Mouse (Mus musculus) embryonic fibroblast, embryonic 13.5 days (primary cell): Measurements from ENCODE around the gene Mzf1. TPM values are rescaled to one million over a fixed set of nuclear protein-coding genes. Genes with fewer than 3 reads are reported as not detected.

Experiments
- H3K27ac ChIP-seq: 2 replicates; pipeline ENCODE4 v1.5.1; 2012; ENCODE audit warnings: low read length, control low read depth, inconsistent platforms; ENCODE audit not compliant: insufficient read depth
- H3K4me1 ChIP-seq: 2 replicates; pipeline ENCODE4 v1.6.1; 2011; ENCODE audit warnings: low read length; ENCODE audit not compliant: control insufficient read depth, insufficient read depth
- H3K4me3 ChIP-seq: 2 replicates; pipeline ENCODE4 v1.5.1; 2011; ENCODE audit warnings: mild to moderate bottlenecking, control low read depth, low read length; ENCODE audit not compliant: insufficient read depth
- CTCF ChIP-seq: IDR thresholded peaks from 2 replicates; pipeline ENCODE4 v1.5.1; 2011; ENCODE audit warnings: mild to moderate bottlenecking, control low read depth, low read length, moderate library complexity, borderline replicate concordance; ENCODE audit not compliant: insufficient read depth
- POLR2A ChIP-seq: IDR thresholded peaks from 2 replicates; pipeline ENCODE4 v1.6.1; 2011; ENCODE audit warnings: low read depth, mild to moderate bottlenecking, control low read depth, low read length, moderate library complexity
- polyA plus RNA-seq: library from polyadenylated mRNA; stranded (reverse); fragments of >200 nt; gene quantifications from 2 replicates; pipeline ENCODE4 v1.2.4, GENCODE M21; 2011; ENCODE audit warnings: low read depth; ENCODE audit not compliant: missing spikeins, insufficient read length

The Mzf1 gene
- polyA plus RNA-seq, 1 experiment: 1.0 TPM

DNA sequence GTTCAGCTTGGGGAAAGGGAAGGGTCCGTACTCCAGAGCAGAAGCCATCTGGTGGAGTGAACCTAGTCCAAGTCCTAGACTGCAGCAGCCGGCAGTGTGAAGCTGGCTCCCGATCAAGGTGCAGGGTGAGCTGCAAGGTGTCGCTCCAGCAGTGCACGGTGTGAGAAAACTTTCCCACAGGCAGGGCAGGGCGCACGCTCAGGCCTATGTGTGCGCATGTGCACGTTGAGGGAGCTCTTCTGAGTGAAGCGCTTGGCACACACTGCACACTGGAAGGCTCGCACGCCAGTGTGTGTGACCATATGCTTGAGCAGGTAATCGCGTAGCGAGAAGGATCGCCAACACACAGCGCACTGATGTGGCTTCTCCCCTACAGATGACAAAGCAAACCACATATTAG, 48.6 kb downstream of the Mzf1 start:
- peaks cover 3% of the 10 kb centered on the region; the same call in 1 of the 2 replicates for H3K4me1 ChIP-seq
- no peak overlapping the region for H3K27ac ChIP-seq
- TF ChIP-seq POLR2A: no peak
- TF ChIP-seq CTCF: no peak
- H3K4me3 ChIP-seq: no peak overlapping the region

DNA sequence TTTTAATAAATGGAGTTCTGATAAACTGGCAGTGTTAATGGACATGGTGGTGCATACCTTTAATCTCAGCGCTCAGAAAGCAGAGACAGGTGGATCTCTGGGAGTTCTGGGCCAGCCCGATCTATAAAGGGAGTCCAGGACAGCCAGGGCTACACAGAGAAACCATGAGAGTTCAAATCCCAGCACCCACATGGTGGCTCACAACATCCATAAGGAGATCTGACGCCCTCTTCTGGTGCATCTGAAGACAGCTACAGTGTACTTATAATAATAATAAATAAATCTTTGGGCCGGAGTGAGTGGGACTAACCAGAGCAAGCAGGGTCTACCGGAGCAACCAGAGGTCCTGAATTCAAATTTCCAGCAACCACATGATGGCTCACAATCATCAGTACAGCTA, 51.2 kb downstream of the Mzf1 start:
- Histone ChIP-seq H3K4me3 (no peak overlapping the region), H3K27ac (no peak overlapping the region), H3K4me1 (peaks cover 2% of the 10 kb centered on the region; the same call in 1 of the 2 replicates)
- TF ChIP-seq POLR2A (no peak), CTCF (no peak)

DNA sequence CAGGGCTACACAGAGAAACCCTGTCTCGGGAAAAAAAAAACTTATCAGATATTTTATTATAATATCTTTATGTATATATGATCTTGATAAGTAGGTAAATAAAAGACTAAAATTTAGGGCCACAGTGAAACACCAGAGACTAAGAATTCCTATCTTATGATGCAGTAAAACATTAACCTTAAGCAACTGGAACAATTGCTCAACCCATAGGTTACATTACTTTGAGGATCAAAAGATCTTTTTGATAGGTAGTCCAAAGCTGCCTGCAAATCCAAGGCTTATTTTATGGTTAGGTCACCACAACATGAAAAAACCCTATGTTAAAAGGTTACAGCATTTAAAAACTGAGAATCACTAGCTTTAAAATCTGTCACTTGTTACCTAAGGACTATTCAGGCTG, 53.0 kb downstream of the Mzf1 start:
- no peak overlapping the region for H3K4me3 ChIP-seq
- no peaks in the 10 kb centered on the region for H3K4me1 ChIP-seq
- H3K27ac ChIP-seq: no peak overlapping the region
- TF ChIP-seq CTCF (no peak), POLR2A (no peak)

DNA sequence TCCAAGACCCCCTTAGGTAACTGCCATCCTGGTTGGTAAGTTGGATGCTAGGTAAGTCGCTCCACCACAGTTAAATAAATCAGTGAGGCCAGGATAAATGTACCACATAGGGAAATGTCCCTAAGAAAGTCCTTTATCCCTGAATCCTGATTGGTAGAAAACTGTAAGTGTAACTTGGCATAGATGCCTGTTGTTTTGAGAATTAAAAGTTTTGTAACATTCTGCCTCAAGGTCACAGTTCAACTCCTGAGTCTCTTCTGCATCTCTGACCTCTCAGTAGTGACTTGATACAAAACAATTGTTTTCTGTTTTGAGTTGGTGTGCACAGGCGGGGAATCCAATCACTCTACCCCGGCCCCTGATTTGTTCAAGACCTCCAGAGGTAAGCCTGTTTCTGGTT, 55.7 kb downstream of the Mzf1 start, which contains the start of gene Trim28:
Trim28 (plus strand) TSS at position 264 of the 400 bp plus-strand sequence.
- Histone ChIP-seq H3K27ac (no peak within 1 kb of the TSS), H3K4me1 (no peaks in the 10 kb centered on the region), H3K4me3 (no peak within 1 kb of the TSS)
- no peak for TF ChIP-seq POLR2A
- no peak for TF ChIP-seq CTCF

DNA sequence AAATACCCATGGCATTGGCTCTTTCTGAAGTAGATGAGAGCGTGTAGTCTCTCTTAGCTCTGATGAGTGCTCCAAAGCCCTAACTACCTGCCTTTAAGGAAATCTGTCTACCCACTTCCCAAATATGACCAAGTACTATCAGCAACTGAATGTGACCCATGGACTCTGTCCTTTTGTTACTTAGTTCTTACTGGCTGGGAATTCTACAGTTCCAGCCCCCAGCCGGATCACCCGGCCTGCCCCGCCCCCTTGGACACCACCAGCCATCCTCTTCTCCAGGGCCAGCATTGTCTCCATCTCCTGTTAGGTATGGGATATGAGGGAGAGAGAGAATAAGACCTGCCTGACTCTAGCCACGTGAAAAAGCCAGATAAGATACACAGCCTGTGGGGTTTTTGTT, 56.5 kb downstream of the Mzf1 start, which contains the start of gene Slc27a5:
Slc27a5 (minus strand) TSS at position 140 of the 400 bp plus-strand sequence.
- no peaks in the 10 kb centered on the region for H3K4me1 ChIP-seq
- no peak within 1 kb of the TSS for H3K4me3 ChIP-seq
- TF ChIP-seq CTCF: no peak
- TF ChIP-seq POLR2A: no peak
- no peak within 1 kb of the TSS for H3K27ac ChIP-seq

DNA sequence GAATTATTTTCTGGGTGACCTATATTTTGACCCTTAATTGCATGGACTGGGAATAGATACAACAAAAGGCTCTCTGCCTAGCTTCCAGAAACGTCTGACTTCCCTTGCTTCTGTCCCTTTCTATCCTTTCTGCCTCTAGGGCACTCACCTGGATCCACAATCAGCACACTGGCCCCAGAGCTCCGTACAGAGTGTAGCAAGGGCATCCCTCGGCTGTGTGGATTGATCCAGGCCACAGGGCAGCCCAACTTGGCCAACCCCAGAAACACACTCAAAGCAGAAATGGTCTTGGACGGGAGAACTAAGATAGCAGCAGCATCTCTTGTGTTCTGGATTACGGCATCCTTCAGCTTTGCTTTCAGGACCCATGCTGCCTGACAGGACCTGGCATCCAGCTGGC, 57.3 kb downstream of the Mzf1 start:
- Histone ChIP-seq H3K27ac (no peak overlapping the region), H3K4me1 (no peaks in the 10 kb centered on the region), H3K4me3 (no peak overlapping the region)
- no peak for TF ChIP-seq POLR2A
- TF ChIP-seq CTCF: no peak

DNA sequence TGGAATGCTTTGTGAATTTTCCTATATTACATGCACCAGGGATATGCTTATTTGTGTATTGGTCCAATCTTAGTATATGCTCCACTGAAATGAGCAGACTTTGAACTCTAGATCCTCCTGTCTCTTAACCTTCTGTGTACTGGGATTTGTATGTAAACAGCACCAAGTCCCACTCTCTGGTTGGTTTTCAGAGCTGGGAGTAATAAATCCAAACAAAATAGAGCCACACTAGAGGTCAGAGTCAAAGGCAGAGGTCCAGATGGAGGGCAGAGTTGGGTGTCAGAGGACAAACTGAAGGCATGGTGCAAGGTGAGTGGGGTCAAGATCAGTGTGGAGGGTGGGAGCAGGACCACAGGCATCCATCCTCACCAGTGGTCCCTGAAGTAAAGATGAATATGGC, 58.7 kb downstream of the Mzf1 start:
- Histone ChIP-seq H3K27ac (no peak overlapping the region), H3K4me3 (no peak overlapping the region), H3K4me1 (no peaks in the 10 kb centered on the region)
- TF ChIP-seq CTCF (no peak), POLR2A (no peak)

DNA sequence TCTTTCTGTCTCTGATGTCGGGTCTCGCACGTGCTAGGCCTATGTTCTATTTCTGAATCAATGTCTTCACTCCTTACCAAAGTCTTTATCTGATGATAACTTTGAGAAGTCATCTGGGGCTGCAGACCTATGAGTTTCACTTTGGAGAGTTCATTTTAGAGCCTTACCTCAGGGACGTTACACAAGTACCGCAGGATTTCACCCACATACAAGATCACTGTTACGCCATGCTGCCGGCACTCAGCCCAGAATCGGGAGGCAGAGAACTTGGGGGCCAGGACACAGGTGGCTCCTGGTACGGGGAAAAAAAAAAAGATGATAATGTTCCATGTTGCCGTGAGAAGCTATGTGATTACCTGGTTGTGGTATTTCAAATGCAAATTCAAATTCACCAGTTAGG, 61.4 kb downstream of the Mzf1 start:
- Histone ChIP-seq H3K27ac (no peak overlapping the region), H3K4me1 (no peaks in the 10 kb centered on the region), H3K4me3 (no peak overlapping the region)
- no peak for TF ChIP-seq CTCF
- TF ChIP-seq POLR2A: no peak

Other genes starting within 250 kb of the Mzf1 start
- gene Zfp329, start 235.9 kb downstream of the Mzf1 start, polyA plus RNA-seq: 9.0 and 12.2 TPM in 2 replicates
- gene Zfp110, start 220.0 kb downstream of the Mzf1 start, polyA plus RNA-seq: 25.6 and 27.3 TPM in 2 replicates
- gene Zfp128, start 173.6 kb downstream of the Mzf1 start, polyA plus RNA-seq: 2.9 and 3.4 TPM in 2 replicates
- 7.6 and 9.8 TPM in 2 replicates for gene Zscan22, start 156.9 kb downstream of the Mzf1 start, polyA plus RNA-seq
- 1,341 and 1,449 TPM in 2 replicates for gene Rps5, start 132.5 kb downstream of the Mzf1 start, polyA plus RNA-seq
- gene Rnf225, start 127.3 kb downstream of the Mzf1 start, polyA plus RNA-seq: 0.30 and 0.63 TPM in 2 replicates
- 5.5 and 6.9 TPM in 2 replicates for gene Zfp324, start 88.9 kb downstream of the Mzf1 start, polyA plus RNA-seq
- 2.4 and 2.8 TPM in 2 replicates for gene Zfp446, start 76.9 kb downstream of the Mzf1 start, polyA plus RNA-seq
- gene Slc27a5, start 56.6 kb downstream of the Mzf1 start, polyA plus RNA-seq: not detected in 2 replicates
- 352 and 453 TPM in 2 replicates for gene Trim28, start 55.6 kb downstream of the Mzf1 start, polyA plus RNA-seq
- 14.2 and 16.9 TPM in 2 replicates for gene Zbtb45, start 44.7 kb downstream of the Mzf1 start, polyA plus RNA-seq
- gene Chmp2a, start 20.0 kb downstream of the Mzf1 start, polyA plus RNA-seq: 85.6 and 98.6 TPM in 2 replicates
- 273 and 288 TPM in 2 replicates for gene Ube2m, start 16.5 kb downstream of the Mzf1 start, polyA plus RNA-seq
- not detected in 2 replicates for gene Vmn1r85, start 40.4 kb upstream of the Mzf1 start, polyA plus RNA-seq
- gene Vmn1r86, start 65.2 kb upstream of the Mzf1 start, polyA plus RNA-seq: not detected in 2 replicates
- 0.28 TPM in 1 of 2 replicates, not detected in the other for gene Vmn1r87, start 85.4 kb upstream of the Mzf1 start, polyA plus RNA-seq
- gene Vmn1r88, start 104.8 kb upstream of the Mzf1 start, polyA plus RNA-seq: 0.07 and 0.09 TPM in 2 replicates
- gene Vmn1r89, start 158.3 kb upstream of the Mzf1 start, polyA plus RNA-seq: not detected in 2 replicates
- 29.9 and 37.1 TPM in 2 replicates for gene Lig1, start 222.5 kb upstream of the Mzf1 start, polyA plus RNA-seq
- 6.5 and 9.0 TPM in 2 replicates for gene Zswim9, start 224.0 kb upstream of the Mzf1 start, polyA plus RNA-seq